Mouse (Mus musculus): ENCODE data around the gene Gm49361. TPM values are rescaled to one million over a fixed set of nuclear protein-coding genes. Genes with fewer than 3 reads are reported as not detected.
A peak's percentile ranks its signal among the peaks of the same experiment; 100 is the strongest.
"Not testable (repeated sequence)": the region's sequence is repeated elsewhere in the genome, so short reads cannot be mapped to it uniquely, and the experiment has no call there.

Gene Gm49361
- polyA plus RNA-seq, 1 experiment, result 4.2 TPM

DNA sequence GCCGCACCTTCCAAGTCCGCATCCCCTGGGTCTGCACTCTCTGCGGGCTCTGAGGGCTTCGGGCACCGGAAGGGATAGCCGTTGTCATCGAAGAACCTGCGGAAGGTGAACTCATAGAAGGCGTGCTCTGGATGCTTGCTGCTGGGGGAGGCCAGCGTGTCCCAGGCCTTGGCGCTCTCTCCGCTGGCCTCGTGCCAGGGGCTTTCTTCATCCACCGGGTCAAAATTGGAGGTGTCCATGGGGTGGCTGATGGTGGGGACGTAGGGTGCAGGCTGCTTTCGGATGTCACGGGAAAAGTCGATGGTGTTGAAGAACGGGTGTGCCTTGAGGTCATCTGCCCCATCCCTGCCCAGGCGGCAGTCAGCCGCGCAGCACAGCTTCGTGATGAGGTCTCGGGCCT lies 54.6 kb downstream of the Gm49361 start:
- H3K4me3 ChIP-seq (ENCODE audit: control insufficient read depth, low read depth, low read length), result no peak overlapping the region
- H3K27ac ChIP-seq (ENCODE audit: control insufficient read depth, insufficient read depth, low read depth, low read length), result no peak overlapping the region
- no peaks in the 10 kb centered on the region for H3K4me1 ChIP-seq (ENCODE audit: control insufficient read depth, insufficient read depth, low read length)
- no peak for TF ChIP-seq CTCF (IDR thresholded peaks at IDR 0.05; ENCODE audit: control insufficient read depth, insufficient read depth, insufficient replicate concordance, low read depth, low read length)
- no peak for TF ChIP-seq POLR2A (IDR thresholded peaks at IDR 0.05; ENCODE audit: control insufficient read depth, low read depth, low read length)
- no peaks in the 10 kb centered on the region; the same call in 1 of the 2 replicates for H3K36me3 ChIP-seq (ENCODE audit: control insufficient read depth, insufficient read depth, low read length)
- no peaks in the 10 kb centered on the region for H3K27me3 ChIP-seq (ENCODE audit: control insufficient read depth, insufficient read depth, low read length)

DNA sequence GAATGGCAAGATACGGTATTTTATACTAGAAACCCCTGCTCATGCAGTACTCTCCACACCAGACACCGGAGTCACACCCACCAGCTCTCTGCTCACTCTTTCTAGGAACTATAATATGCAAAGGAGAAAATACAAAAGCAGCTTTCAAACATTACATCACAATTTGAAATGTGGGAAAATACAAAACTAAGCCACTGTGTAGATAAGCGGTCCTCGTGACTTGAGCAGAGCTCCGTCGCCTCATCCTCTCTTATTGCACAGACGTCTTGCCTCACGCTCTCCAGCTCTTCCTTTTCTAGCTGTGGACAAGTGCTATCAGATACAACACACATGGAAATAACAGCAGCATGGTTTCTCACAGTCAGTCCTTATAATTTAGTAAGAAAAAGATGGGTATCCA lies 55.2 kb downstream of the Gm49361 start:
- Histone ChIP-seq H3K36me3 (ENCODE audit: control insufficient read depth, insufficient read depth, low read length) (no peaks in the 10 kb centered on the region), H3K27me3 (ENCODE audit: control insufficient read depth, insufficient read depth, low read length) (no peaks in the 10 kb centered on the region), H3K27ac (ENCODE audit: control insufficient read depth, insufficient read depth, low read depth, low read length) (no peak overlapping the region), H3K4me3 (ENCODE audit: control insufficient read depth, low read depth, low read length) (no peak overlapping the region), H3K4me1 (ENCODE audit: control insufficient read depth, insufficient read depth, low read length) (no peaks in the 10 kb centered on the region)
- TF ChIP-seq CTCF (IDR thresholded peaks at IDR 0.05; ENCODE audit: control insufficient read depth, insufficient read depth, insufficient replicate concordance, low read depth, low read length), result no peak
- TF ChIP-seq POLR2A (IDR thresholded peaks at IDR 0.05; ENCODE audit: control insufficient read depth, low read depth, low read length), result no peak

DNA sequence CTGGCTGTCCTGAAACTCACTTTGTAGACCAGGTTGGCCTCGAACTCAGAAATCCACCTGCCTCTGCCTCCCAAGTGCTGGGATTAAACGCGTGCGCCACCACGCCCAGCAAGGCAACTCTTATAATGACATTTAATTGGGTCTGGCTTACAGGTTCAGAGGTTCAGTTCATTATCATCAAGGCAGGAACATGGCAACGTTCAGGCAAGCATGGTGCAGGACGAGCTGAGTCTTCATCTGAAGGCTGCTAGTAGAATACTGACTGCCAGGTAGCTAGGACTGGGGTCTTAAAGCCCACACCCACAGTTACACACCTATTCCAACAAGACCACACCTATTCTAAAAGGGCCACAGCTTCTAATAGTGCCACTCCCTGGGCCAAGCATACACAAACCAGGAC lies 57.8 kb downstream of the Gm49361 start:
- H3K4me1 ChIP-seq (ENCODE audit: control insufficient read depth, insufficient read depth, low read length); H3K36me3 ChIP-seq (ENCODE audit: control insufficient read depth, insufficient read depth, low read length); H3K27ac ChIP-seq (ENCODE audit: control insufficient read depth, insufficient read depth, low read depth, low read length); H3K4me3 ChIP-seq (ENCODE audit: control insufficient read depth, low read depth, low read length); H3K27me3 ChIP-seq (ENCODE audit: control insufficient read depth, insufficient read depth, low read length): not testable (repeated sequence)

DNA sequence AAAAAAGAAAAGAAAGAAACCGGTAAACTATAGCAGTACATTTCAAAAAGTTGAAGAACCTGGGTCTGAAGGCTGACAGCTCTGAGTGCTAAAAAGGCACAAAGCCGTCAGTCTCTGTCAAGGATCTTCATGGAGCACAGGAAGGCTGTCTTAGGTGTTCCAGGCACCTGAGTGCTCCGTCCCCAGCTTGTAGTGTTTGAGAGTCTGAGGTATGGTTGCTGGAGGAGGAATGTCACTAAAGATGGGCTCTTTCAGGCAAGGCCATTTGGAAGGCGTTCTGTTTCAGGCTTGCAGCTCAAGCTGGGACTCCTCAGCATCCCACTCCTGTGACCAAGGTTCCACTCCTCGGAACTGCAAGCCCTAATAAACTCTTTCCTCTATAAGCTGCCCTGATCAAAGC lies 58.5 kb downstream of the Gm49361 start:
- TF ChIP-seq CTCF (IDR thresholded peaks at IDR 0.05; ENCODE audit: control insufficient read depth, insufficient read depth, insufficient replicate concordance, low read depth, low read length), result no peak
- H3K4me3 ChIP-seq (ENCODE audit: control insufficient read depth, low read depth, low read length), result no peak overlapping the region
- no peaks in the 10 kb centered on the region for H3K4me1 ChIP-seq (ENCODE audit: control insufficient read depth, insufficient read depth, low read length)
- no peaks in the 10 kb centered on the region for H3K27me3 ChIP-seq (ENCODE audit: control insufficient read depth, insufficient read depth, low read length)
- H3K36me3 ChIP-seq (ENCODE audit: control insufficient read depth, insufficient read depth, low read length), result no peaks in the 10 kb centered on the region
- no peak overlapping the region for H3K27ac ChIP-seq (ENCODE audit: control insufficient read depth, insufficient read depth, low read depth, low read length)

DNA sequence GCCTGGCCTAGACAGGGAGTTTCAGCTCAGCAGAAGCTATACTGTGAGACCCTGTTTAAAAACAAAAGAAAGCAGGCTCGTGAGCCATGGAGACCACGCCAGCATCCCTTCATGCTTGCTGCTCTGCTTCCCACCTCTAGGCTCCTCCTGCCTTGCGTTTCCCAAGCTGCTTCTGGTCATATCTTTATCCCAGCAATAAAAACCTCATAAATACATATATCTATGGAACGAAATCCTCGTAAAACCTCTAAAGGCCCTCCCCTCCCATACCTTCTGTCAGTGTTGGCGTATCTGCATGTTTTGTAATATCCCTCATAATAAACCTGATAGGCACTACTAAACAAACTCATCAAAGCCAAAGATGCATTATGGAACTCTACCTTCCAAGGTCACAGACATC lies 59.3 kb downstream of the Gm49361 start:
- Histone ChIP-seq H3K4me1 (ENCODE audit: control insufficient read depth, insufficient read depth, low read length) (no peaks in the 10 kb centered on the region), H3K27ac (ENCODE audit: control insufficient read depth, insufficient read depth, low read depth, low read length) (no peak overlapping the region), H3K36me3 (ENCODE audit: control insufficient read depth, insufficient read depth, low read length) (no peaks in the 10 kb centered on the region), H3K4me3 (ENCODE audit: control insufficient read depth, low read depth, low read length) (no peak overlapping the region), H3K27me3 (ENCODE audit: control insufficient read depth, insufficient read depth, low read length) (no peaks in the 10 kb centered on the region)
- TF ChIP-seq POLR2A (IDR thresholded peaks at IDR 0.05; ENCODE audit: control insufficient read depth, low read depth, low read length) (no peak), CTCF (IDR thresholded peaks at IDR 0.05; ENCODE audit: control insufficient read depth, insufficient read depth, insufficient replicate concordance, low read depth, low read length) (no peak)

DNA sequence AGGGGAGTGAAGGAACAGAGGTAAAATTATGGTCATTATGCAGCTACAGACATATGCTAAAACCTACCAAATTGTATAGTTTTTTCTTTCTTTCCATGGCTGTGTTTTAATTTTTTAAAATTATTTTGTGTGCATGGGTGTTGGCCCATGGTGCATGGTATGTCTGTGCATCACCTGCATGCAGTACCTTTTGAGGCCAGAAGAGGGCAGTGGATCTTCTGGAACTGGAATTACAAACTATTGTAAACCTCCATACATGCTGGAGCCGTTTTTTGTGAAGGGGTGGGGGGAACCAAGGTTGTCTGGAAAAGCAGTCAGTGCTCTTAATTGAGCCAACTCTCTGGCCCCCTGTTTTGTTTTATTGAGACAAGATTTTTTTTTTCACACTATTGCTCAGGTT lies 61.3 kb downstream of the Gm49361 start:
- H3K36me3 ChIP-seq (ENCODE audit: control insufficient read depth, insufficient read depth, low read length), result no peaks in the 10 kb centered on the region
- no peak overlapping the region for H3K4me3 ChIP-seq (ENCODE audit: control insufficient read depth, low read depth, low read length)
- TF ChIP-seq CTCF (IDR thresholded peaks at IDR 0.05; ENCODE audit: control insufficient read depth, insufficient read depth, insufficient replicate concordance, low read depth, low read length), result peak; percentile 54; the same call in 1 of the 2 replicates
- TF ChIP-seq POLR2A (IDR thresholded peaks at IDR 0.05; ENCODE audit: control insufficient read depth, low read depth, low read length), result no peak
- no peaks in the 10 kb centered on the region for H3K4me1 ChIP-seq (ENCODE audit: control insufficient read depth, insufficient read depth, low read length)
- H3K27me3 ChIP-seq (ENCODE audit: control insufficient read depth, insufficient read depth, low read length), result no peaks in the 10 kb centered on the region
- no peak overlapping the region for H3K27ac ChIP-seq (ENCODE audit: control insufficient read depth, insufficient read depth, low read depth, low read length)

DNA sequence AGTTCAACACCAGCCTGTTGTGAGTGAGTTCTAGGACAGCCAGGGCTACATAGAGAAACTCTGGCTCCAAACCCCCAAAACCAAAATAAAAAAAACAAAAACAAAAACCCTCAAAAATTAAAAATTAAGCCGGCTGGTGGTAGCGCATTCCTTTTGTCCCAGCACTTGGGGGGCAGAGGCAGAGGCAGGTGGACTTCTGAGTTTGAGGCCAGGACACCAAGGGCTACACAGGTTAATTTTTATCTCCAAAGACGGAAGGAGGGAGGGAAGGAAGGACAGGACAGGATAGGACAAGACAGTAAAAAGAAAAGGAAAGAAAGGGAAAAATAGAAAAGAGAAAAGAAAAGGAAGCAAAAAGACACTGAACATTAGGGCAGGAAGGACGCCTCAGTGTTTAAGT lies 63.2 kb downstream of the Gm49361 start:
- no peaks in the 10 kb centered on the region for H3K27me3 ChIP-seq (ENCODE audit: control insufficient read depth, insufficient read depth, low read length)
- H3K27ac ChIP-seq (ENCODE audit: control insufficient read depth, insufficient read depth, low read depth, low read length), result no peak overlapping the region
- H3K4me1 ChIP-seq (ENCODE audit: control insufficient read depth, insufficient read depth, low read length), result no peaks in the 10 kb centered on the region
- no peak overlapping the region for H3K4me3 ChIP-seq (ENCODE audit: control insufficient read depth, low read depth, low read length)
- TF ChIP-seq POLR2A (IDR thresholded peaks at IDR 0.05; ENCODE audit: control insufficient read depth, low read depth, low read length) (no peak), CTCF (IDR thresholded peaks at IDR 0.05; ENCODE audit: control insufficient read depth, insufficient read depth, insufficient replicate concordance, low read depth, low read length) (no peak)
- no peaks in the 10 kb centered on the region for H3K36me3 ChIP-seq (ENCODE audit: control insufficient read depth, insufficient read depth, low read length)

DNA sequence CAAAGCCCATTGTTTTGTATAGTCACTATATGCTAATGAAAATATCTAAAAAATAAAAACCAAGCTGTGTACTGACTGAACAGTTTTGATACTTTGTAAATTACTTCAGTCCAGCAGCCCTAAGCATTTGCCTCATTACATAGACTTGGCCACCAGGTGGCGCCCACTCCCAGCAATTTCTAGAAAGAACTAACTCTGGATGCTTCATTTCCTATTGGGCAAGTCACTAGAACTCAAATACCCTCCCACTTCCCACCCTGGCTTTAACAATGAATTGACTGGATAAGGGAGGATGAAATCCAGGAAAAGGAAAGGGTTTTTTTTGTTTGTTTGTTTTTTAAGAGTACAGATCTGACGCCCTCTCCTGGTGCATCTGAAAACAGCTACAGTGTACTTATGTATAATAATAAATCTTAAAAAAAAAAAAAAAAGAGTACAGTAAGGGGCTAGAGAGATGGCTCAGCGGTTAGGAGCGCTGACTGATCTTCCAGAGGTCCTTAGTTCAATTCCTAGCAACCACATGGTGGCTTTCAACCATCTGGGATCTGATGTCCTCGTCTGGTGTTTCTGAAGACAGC lies 65.9 kb downstream of the Gm49361 start:
- Histone ChIP-seq H3K4me3 (ENCODE audit: control insufficient read depth, low read depth, low read length) (no peak overlapping the region), H3K27me3 (ENCODE audit: control insufficient read depth, insufficient read depth, low read length) (no peaks in the 10 kb centered on the region), H3K4me1 (ENCODE audit: control insufficient read depth, insufficient read depth, low read length) (no peaks in the 10 kb centered on the region), H3K27ac (ENCODE audit: control insufficient read depth, insufficient read depth, low read depth, low read length) (no peak overlapping the region), H3K36me3 (ENCODE audit: control insufficient read depth, insufficient read depth, low read length) (no peaks in the 10 kb centered on the region)
- TF ChIP-seq POLR2A (IDR thresholded peaks at IDR 0.05; ENCODE audit: control insufficient read depth, low read depth, low read length), result no peak
- TF ChIP-seq CTCF (IDR thresholded peaks at IDR 0.05; ENCODE audit: control insufficient read depth, insufficient read depth, insufficient replicate concordance, low read depth, low read length), result peak; percentile 45; the same call in 1 of the 2 replicates
